Mouse (Mus musculus): ENCODE measurements around the gene Ccnc.

Gene Ccnc

GRCm38 (mm10) chr4:21801620-21802019 is 74.1 kb downstream of the Ccnc start:
- DNase-seq (ENCODE audit: low spot score): no peak

- no peak for DNase-seq (ENCODE audit: low spot score)
Observed at GRCm38 (mm10) chr4:21807204-21807603, 79.7 kb downstream of the Ccnc start.

Measured in ovary, adult 18-20 months (tissue).